Mouse (Mus musculus) embryo, embryonic 11 days (tissue): Measurements from ENCODE around the gene Snapc4.

Experiments used
- DNase-seq: peaks from one replicate; pipeline ENCODE4 v3.0.0-alpha.2; 2015

Snapc4 gene

DNA sequence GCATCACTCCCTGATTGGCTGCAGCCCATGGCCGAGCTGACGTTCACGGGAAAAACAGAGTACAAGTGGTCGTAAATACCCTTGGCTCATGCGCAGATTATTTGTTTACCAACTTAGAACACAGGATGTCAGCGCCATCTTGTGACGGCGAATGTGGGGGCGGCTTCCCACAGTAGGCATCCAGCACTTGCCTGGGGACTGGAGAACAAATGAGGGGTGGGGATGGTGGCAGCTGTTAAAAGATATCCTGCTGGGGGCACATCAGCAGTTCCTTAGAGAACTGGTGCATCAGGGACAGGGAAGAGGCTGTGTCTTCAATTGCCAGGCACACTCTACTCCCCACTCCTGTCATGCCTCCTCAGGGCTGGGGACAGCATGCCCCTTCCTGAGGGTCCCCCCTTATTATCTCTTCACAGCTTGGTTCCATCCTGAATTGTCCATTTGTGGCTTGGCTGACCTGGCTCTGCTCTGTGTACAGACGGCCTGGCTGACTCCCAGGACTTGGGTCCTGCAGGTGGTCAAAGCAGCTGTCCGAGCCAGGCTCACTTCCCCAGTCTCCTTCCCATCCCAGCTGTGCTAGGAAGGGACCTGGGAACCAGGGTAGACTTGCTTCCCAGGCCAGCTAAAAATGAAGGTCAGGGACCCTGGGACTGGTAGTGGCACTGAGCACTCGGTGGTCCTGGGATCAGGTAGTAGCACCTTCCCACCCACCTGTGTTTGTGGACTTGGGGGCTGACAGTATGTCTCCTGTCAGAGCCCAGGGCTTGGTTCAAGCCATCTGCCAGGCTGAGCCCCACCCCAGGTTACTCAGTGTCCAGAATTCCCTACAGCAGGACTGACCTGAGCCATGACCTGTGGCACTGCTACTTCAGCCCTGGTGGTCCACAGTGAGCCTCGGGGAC, 41.9 kb downstream of the Snapc4 start:
- DNase-seq, result no peak

GRCm38 (mm10) chr2:26330702-26331101, 49.8 kb downstream of the Snapc4 start:
- DNase-seq, result no peak

- no peak for DNase-seq
Observed at GRCm38 (mm10) chr2:26330056-26330468, 50.4 kb downstream of the Snapc4 start.

- peak; percentile 18 for DNase-seq
Observed at GRCm38 (mm10) chr2:26329402-26329801, 51.1 kb downstream of the Snapc4 start.

- DNase-seq, result no peak
Observed at GRCm38 (mm10) chr2:26327852-26328251, 52.6 kb downstream of the Snapc4 start.

- peak; percentile 79 for DNase-seq
Observed at GRCm38 (mm10) chr2:26325386-26326181, 54.9 kb downstream of the Snapc4 start.

- DNase-seq, result peak; percentile 21
Observed at GRCm38 (mm10) chr2:26324917-26325316, 55.5 kb downstream of the Snapc4 start.

- no peak for DNase-seq
Observed at GRCm38 (mm10) chr2:26323589-26324325, 56.7 kb downstream of the Snapc4 start.

- DNase-seq, result no peak
Observed at GRCm38 (mm10) chr2:26320245-26321185, 59.9 kb downstream of the Snapc4 start.

GRCm38 (mm10) chr2:26319519-26320244, 60.8 kb downstream of the Snapc4 start:
- no peak for DNase-seq

- DNase-seq, result no peak
Observed at GRCm38 (mm10) chr2:26319109-26319508, 61.3 kb downstream of the Snapc4 start.

DNA sequence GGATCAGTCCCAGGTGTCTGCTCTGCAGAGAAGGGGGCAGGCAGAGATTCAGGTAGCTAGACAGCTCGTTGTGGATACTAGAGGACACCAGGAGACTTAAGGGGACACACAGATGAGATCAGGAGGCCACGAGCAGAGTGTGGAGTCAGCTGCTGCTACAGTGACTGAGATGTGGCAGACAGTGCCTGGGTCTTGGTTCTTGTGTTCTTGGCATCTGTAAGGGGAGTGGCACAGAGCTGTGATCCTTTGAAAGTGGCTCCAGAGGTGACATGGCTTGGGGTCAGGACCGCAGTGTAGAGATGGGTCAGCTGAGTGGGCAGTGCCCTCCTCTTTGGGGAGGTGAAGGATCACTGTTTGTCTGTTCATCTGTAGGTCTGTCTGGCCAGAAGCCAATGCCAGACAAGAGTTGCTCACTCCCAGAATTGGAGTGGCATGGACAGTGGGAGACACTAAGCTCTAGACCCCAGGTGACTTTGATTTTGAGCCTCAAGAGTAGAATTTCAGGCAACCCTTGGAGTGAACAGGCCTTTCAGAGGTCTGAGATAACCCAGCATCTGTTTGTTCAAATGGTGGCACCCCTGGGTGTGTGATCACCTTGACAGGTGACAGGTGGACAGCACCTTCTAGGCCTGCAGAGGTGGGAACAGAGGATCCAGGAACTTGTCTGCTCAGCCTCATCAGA, 62.3 kb downstream of the Snapc4 start:
- no peak for DNase-seq

- no peak for DNase-seq
Observed at GRCm38 (mm10) chr2:26317371-26317770, 63.1 kb downstream of the Snapc4 start.

- DNase-seq, result peak; percentile 18
Observed at GRCm38 (mm10) chr2:26316576-26317246, 63.7 kb downstream of the Snapc4 start.

GRCm38 (mm10) chr2:26315925-26316311, 64.5 kb downstream of the Snapc4 start:
- DNase-seq, result no peak

DNA sequence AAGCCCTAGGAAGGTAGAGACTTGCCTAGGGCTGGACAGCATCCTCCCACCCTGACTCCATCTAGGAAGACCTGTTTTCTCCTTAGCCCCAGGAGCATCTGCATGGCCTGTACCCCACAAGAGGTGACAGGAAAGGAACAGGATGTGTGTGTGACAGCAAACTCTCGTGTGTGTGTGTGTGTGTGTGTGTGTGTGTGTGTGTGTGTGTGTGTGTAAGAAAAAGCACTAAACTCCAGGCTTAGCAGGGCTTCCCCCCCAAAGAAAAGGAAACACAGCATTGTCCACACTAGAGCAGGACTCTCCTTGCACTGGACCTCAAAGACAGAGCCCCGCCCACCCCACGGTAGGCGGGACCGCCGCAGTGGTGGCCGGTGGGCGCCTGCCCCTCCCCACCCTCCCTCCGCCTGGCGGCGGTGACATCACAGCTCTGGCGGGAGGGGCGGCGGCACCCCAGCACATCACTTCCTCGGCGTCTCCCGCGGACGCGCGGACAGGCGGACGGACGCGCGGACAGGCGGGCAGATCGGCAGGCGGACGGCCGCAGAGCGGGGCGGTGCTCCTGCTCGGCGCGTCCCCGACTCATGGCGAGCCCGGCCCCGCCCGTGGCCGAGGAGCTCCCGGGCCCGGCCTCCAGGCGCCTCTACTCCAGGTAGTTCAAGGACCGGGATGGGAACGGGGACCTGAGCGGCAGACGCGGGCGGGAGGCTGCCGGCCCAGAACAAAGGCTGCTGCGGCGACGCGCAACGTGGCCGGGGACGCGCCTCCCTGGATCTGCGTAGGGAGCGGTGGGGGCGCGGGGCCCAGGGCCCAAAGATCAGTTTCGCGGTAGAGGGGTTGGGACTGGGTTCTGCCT, 65.2 kb downstream of the Snapc4 start, which contains the start of gene Gpsm1:
Gene Gpsm1, plus strand, starts transcription at position 444 of the 853 bp plus-strand sequence.
- peak; percentile 95 for DNase-seq

DNA sequence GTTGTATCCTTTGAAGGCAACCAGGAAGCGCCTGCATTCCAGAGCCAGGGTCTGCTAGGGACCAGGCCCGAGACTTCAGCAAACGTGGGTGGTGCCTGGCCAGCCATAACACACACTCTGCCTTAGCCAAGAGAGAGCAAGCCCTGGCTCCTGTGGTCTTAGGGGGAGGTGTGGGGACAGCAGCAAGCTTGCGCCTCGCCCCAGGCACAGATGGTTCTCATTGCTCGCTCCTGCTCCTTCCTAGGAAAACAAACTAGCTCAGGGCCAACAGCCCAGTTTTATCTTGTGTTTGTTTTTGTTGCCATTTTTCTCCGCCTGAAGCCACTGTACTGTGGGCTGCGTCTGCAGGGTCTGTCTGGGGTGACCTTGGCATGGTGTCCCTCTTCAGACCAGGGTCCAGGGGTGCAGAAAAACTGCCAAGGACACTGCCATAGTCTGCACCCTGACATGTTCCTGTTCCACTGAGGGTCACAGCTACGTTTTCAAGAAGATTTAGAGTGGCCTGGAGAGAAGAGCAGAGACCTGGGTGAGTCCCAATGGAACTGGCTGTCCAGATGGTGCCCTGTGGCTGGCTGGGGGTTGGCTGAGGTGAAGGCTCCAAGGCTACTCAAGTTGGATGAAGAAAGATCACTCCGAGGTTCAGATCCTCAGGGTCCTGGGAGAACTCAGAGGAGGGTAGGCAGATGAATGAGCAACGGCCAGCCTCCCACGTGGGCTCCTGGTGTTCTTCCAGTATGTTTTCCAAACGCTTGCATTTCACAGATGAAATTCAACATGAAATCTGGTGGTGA, 66.0 kb downstream of the Snapc4 start:
- peak; percentile 80 for DNase-seq

DNA sequence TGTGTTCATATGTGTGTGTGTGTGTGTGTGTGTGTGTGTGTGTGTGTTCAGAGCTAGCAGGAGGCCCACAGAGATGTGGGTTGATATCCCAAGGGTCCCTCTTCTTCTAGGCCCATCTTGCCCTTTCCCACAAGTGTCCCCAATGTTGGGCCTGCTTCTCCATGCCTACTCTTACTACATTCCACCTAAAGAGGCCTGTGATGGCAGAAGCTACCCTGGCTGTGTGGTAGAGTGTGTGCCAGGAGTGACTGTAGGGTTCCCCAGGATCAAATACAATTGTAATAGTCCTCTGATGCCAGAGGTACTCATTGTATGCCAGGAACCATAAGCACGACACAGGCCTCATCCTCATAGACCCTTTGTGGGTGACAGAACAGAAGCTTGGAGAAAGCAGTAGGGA, 67.1 kb downstream of the Snapc4 start:
- DNase-seq, result no peak
